Mouse (Mus musculus): ENCODE results near the gene Dnlz. TPM values are rescaled to one million over a fixed set of nuclear protein-coding genes. Genes with fewer than 3 reads are reported as not detected.

Gene Dnlz
- polyA plus RNA-seq, 1 experiment from 2014 or later, result 30.6 TPM

GRCm38 (mm10) chr2:26305555-26305954 is 46.4 kb downstream of the Dnlz start:
- ATAC-seq (ENCODE audit: low FRiP score, low TSS enrichment), result no peak
- Histone ChIP-seq H3K27me3 (ENCODE audit: insufficient read depth, low read length) (no peaks in the 10 kb centered on the region), H3K9me3 (ENCODE audit: low read length) (no peaks in the 10 kb centered on the region), H3K27ac (ENCODE audit: low read length) (no peak overlapping the region), H3K4me1 (ENCODE audit: insufficient read depth, low read length) (peaks cover 13% of the 10 kb centered on the region), H3K4me2 (replicated peaks; ENCODE audit: low read depth, low read length) (no peak overlapping the region), H3K9ac (replicated peaks; ENCODE audit: low read length) (no peak overlapping the region), H3K4me3 (ENCODE audit: low read length) (no peak overlapping the region), H3K36me3 (ENCODE audit: insufficient read depth, low read length) (no peaks in the 10 kb centered on the region)
- 73% methylated on average over 2 of the region's 2 CpGs for WGBS

- no peak overlapping the region for H3K27ac ChIP-seq (ENCODE audit: low read length)
- 65% methylated on average over 1 of the region's 1 CpGs for WGBS
- no peak overlapping the region for H3K9ac ChIP-seq (replicated peaks; ENCODE audit: low read length)
- no peaks in the 10 kb centered on the region for H3K9me3 ChIP-seq (ENCODE audit: low read length)
- no peaks in the 10 kb centered on the region for H3K36me3 ChIP-seq (ENCODE audit: insufficient read depth, low read length)
- H3K4me1 ChIP-seq (ENCODE audit: insufficient read depth, low read length), result peaks cover 7% of the 10 kb centered on the region
- H3K27me3 ChIP-seq (ENCODE audit: insufficient read depth, low read length), result no peaks in the 10 kb centered on the region
- no peak overlapping the region for H3K4me2 ChIP-seq (replicated peaks; ENCODE audit: low read depth, low read length)
- no peak overlapping the region for H3K4me3 ChIP-seq (ENCODE audit: low read length)
- ATAC-seq (ENCODE audit: low FRiP score, low TSS enrichment), result no peak
Measured at GRCm38 (mm10) chr2:26304711-26305110, 47.2 kb downstream of the Dnlz start.

- WGBS, result 82% methylated on average over 10 of the region's 10 CpGs
- Histone ChIP-seq H3K27ac (ENCODE audit: low read length) (no peak overlapping the region), H3K4me1 (ENCODE audit: insufficient read depth, low read length) (peaks cover 9% of the 10 kb centered on the region), H3K36me3 (ENCODE audit: insufficient read depth, low read length) (no peaks in the 10 kb centered on the region), H3K9ac (replicated peaks; ENCODE audit: low read length) (no peak overlapping the region), H3K27me3 (ENCODE audit: insufficient read depth, low read length) (0 out of 2 replicates have a peak, but pooled peaks cover 9% of the 10 kb centered on the region), H3K4me2 (replicated peaks; ENCODE audit: low read depth, low read length) (no peak overlapping the region), H3K4me3 (ENCODE audit: low read length) (no peak overlapping the region), H3K9me3 (ENCODE audit: low read length) (no peaks in the 10 kb centered on the region)
- no peak for ATAC-seq (ENCODE audit: low FRiP score, low TSS enrichment)
Measured at GRCm38 (mm10) chr2:26302005-26302503, 49.9 kb downstream of the Dnlz start.

- WGBS, result 0% methylated on average over 3 of the region's 3 CpGs
- H3K36me3 ChIP-seq (ENCODE audit: insufficient read depth, low read length), result no peaks in the 10 kb centered on the region
- H3K9ac ChIP-seq (replicated peaks; ENCODE audit: low read length), result no peak overlapping the region
- H3K9me3 ChIP-seq (ENCODE audit: low read length), result no peaks in the 10 kb centered on the region
- 0 out of 2 replicates have a peak, but pooled peaks cover 9% of the 10 kb centered on the region for H3K27me3 ChIP-seq (ENCODE audit: insufficient read depth, low read length)
- H3K4me1 ChIP-seq (ENCODE audit: insufficient read depth, low read length), result peaks cover 21% of the 10 kb centered on the region
- no peak overlapping the region for H3K27ac ChIP-seq (ENCODE audit: low read length)
- no peak overlapping the region for H3K4me3 ChIP-seq (ENCODE audit: low read length)
- ATAC-seq (ENCODE audit: low FRiP score, low TSS enrichment), result no peak; the same call in 1 of the 2 replicates
- no peak overlapping the region for H3K4me2 ChIP-seq (replicated peaks; ENCODE audit: low read depth, low read length)
Measured at GRCm38 (mm10) chr2:26300808-26301174, 51.1 kb downstream of the Dnlz start.

- no peaks in the 10 kb centered on the region for H3K9me3 ChIP-seq (ENCODE audit: low read length)
- ATAC-seq (ENCODE audit: low FRiP score, low TSS enrichment), result 0 out of 2 replicates have a peak, but pooled peaks have one; percentile 16
- no peak overlapping the region for H3K4me2 ChIP-seq (replicated peaks; ENCODE audit: low read depth, low read length)
- H3K27me3 ChIP-seq (ENCODE audit: insufficient read depth, low read length), result 0 out of 2 replicates have a peak, but pooled peaks cover 9% of the 10 kb centered on the region
- no peak overlapping the region for H3K27ac ChIP-seq (ENCODE audit: low read length)
- peaks cover 21% of the 10 kb centered on the region for H3K4me1 ChIP-seq (ENCODE audit: insufficient read depth, low read length)
- H3K9ac ChIP-seq (replicated peaks; ENCODE audit: low read length), result no peak overlapping the region
- no peak overlapping the region for H3K4me3 ChIP-seq (ENCODE audit: low read length)
- H3K36me3 ChIP-seq (ENCODE audit: insufficient read depth, low read length), result no peaks in the 10 kb centered on the region
- WGBS, result 57% methylated on average over 5 of the region's 5 CpGs
Measured at GRCm38 (mm10) chr2:26300161-26300807, 51.6 kb downstream of the Dnlz start.

- Histone ChIP-seq H3K27me3 (ENCODE audit: insufficient read depth, low read length) (0 out of 2 replicates have a peak, but pooled peaks cover 9% of the 10 kb centered on the region), H3K4me1 (ENCODE audit: insufficient read depth, low read length) (peaks cover 21% of the 10 kb centered on the region), H3K4me3 (ENCODE audit: low read length) (no peak overlapping the region), H3K4me2 (replicated peaks; ENCODE audit: low read depth, low read length) (no peak overlapping the region), H3K27ac (ENCODE audit: low read length) (no peak overlapping the region), H3K36me3 (ENCODE audit: insufficient read depth, low read length) (no peaks in the 10 kb centered on the region), H3K9me3 (ENCODE audit: low read length) (no peaks in the 10 kb centered on the region), H3K9ac (replicated peaks; ENCODE audit: low read length) (no peak overlapping the region)
- ATAC-seq (ENCODE audit: low FRiP score, low TSS enrichment), result no peak
- 53% methylated on average over 7 of the region's 7 CpGs for WGBS
Measured at GRCm38 (mm10) chr2:26299336-26299735, 52.6 kb downstream of the Dnlz start.

- H3K27ac ChIP-seq (ENCODE audit: low read length), result no peak overlapping the region
- 28% methylated on average over 4 of the region's 4 CpGs for WGBS
- no peaks in the 10 kb centered on the region for H3K36me3 ChIP-seq (ENCODE audit: insufficient read depth, low read length)
- no peak for ATAC-seq (ENCODE audit: low FRiP score, low TSS enrichment)
- H3K4me1 ChIP-seq (ENCODE audit: insufficient read depth, low read length), result peaks cover 21% of the 10 kb centered on the region
- H3K4me3 ChIP-seq (ENCODE audit: low read length), result no peak overlapping the region
- H3K4me2 ChIP-seq (replicated peaks; ENCODE audit: low read depth, low read length), result no peak overlapping the region
- H3K27me3 ChIP-seq (ENCODE audit: insufficient read depth, low read length), result 0 out of 2 replicates have a peak, but pooled peaks cover 9% of the 10 kb centered on the region
- H3K9me3 ChIP-seq (ENCODE audit: low read length), result no peaks in the 10 kb centered on the region
- H3K9ac ChIP-seq (replicated peaks; ENCODE audit: low read length), result no peak overlapping the region
Measured at GRCm38 (mm10) chr2:26298856-26299230, 53.1 kb downstream of the Dnlz start.

GRCm38 (mm10) chr2:26298208-26298855 is 53.6 kb downstream of the Dnlz start:
- 6% methylated on average over 10 of the region's 10 CpGs for WGBS
- Histone ChIP-seq H3K36me3 (ENCODE audit: insufficient read depth, low read length) (no peaks in the 10 kb centered on the region), H3K4me1 (ENCODE audit: insufficient read depth, low read length) (peaks cover 21% of the 10 kb centered on the region), H3K4me3 (ENCODE audit: low read length) (no peak overlapping the region), H3K27me3 (ENCODE audit: insufficient read depth, low read length) (0 out of 2 replicates have a peak, but pooled peaks cover 9% of the 10 kb centered on the region), H3K9me3 (ENCODE audit: low read length) (no peaks in the 10 kb centered on the region), H3K9ac (replicated peaks; ENCODE audit: low read length) (no peak overlapping the region), H3K4me2 (replicated peaks; ENCODE audit: low read depth, low read length) (no peak overlapping the region), H3K27ac (ENCODE audit: low read length) (no peak overlapping the region)
- ATAC-seq (ENCODE audit: low FRiP score, low TSS enrichment), result peak; percentile 18; the same call in 1 of the 2 replicates

Data from kidney, embryonic 16.5 days (tissue).